Mouse (Mus musculus): ENCODE measurements around the gene Camkmt.

Camkmt gene

GRCm38 (mm10) chr17:85177231-85177630 lies 86.9 kb downstream of the Camkmt start:
- no peak for DNase-seq

- DNase-seq: no peak
Measured at GRCm38 (mm10) chr17:85180471-85181060, 90.2 kb downstream of the Camkmt start.

GRCm38 (mm10) chr17:85189227-85190127 lies 99.1 kb downstream of the Camkmt start:
- peak; percentile 69 for DNase-seq

- no peak for DNase-seq
Measured at GRCm38 (mm10) chr17:85190128-85190435, 99.7 kb downstream of the Camkmt start.

- no peak for DNase-seq
Measured at GRCm38 (mm10) chr17:85193294-85193693, 102.9 kb downstream of the Camkmt start.

GRCm38 (mm10) chr17:85198781-85199180 lies 108.4 kb downstream of the Camkmt start:
- no peak for DNase-seq

- no peak for DNase-seq
Measured at GRCm38 (mm10) chr17:85199321-85199720, 109.0 kb downstream of the Camkmt start.

- DNase-seq: no peak
Measured at GRCm38 (mm10) chr17:85218054-85218453, 127.7 kb downstream of the Camkmt start.

- DNase-seq: no peak
Measured at GRCm38 (mm10) chr17:85242109-85242508, 151.8 kb downstream of the Camkmt start.

GRCm38 (mm10) chr17:85248962-85249361 lies 158.6 kb downstream of the Camkmt start:
- no peak for DNase-seq

GRCm38 (mm10) chr17:85249744-85250143 lies 159.4 kb downstream of the Camkmt start:
- no peak for DNase-seq

- no peak for DNase-seq
Measured at GRCm38 (mm10) chr17:85256930-85257329, 166.6 kb downstream of the Camkmt start.

- DNase-seq: no peak
Measured at GRCm38 (mm10) chr17:85257348-85257747, 167.0 kb downstream of the Camkmt start.

GRCm38 (mm10) chr17:85258703-85259341 lies 168.5 kb downstream of the Camkmt start:
- no peak for DNase-seq

GRCm38 (mm10) chr17:85266831-85267422 lies 176.6 kb downstream of the Camkmt start:
- no peak for DNase-seq

- DNase-seq: no peak
Measured at GRCm38 (mm10) chr17:85271466-85272175, 181.3 kb downstream of the Camkmt start.

- no peak for DNase-seq
Measured at GRCm38 (mm10) chr17:85279720-85280119, 189.4 kb downstream of the Camkmt start.

- DNase-seq: no peak
Measured at GRCm38 (mm10) chr17:85282447-85282846, 192.1 kb downstream of the Camkmt start.

GRCm38 (mm10) chr17:85291154-85291553 lies 200.8 kb downstream of the Camkmt start:
- no peak for DNase-seq

GRCm38 (mm10) chr17:85291601-85292000 lies 201.2 kb downstream of the Camkmt start:
- DNase-seq: no peak

- DNase-seq: no peak
Measured at GRCm38 (mm10) chr17:85292276-85292675, 201.9 kb downstream of the Camkmt start.

GRCm38 (mm10) chr17:85303686-85304085 lies 213.3 kb downstream of the Camkmt start:
- DNase-seq: no peak

- no peak for DNase-seq
Measured at GRCm38 (mm10) chr17:85308566-85308965, 218.2 kb downstream of the Camkmt start.
